Mouse (Mus musculus) olfactory bulb, adult 2 months (tissue): ENCODE data around the gene Arpc1a.

ENCODE experiments used
- CTCF ChIP-seq: fragments of 200-500 bp; IDR thresholded peaks from 2 replicates; pipeline ENCODE4 v1.5.1; 2012; ENCODE audit warnings: low read depth, mild to moderate bottlenecking, low read length, moderate library complexity; ENCODE audit not compliant: insufficient read depth
- POLR2A ChIP-seq: fragments of 200-500 bp; IDR thresholded peaks from 2 replicates; pipeline ENCODE4 v1.6.1; 2012; ENCODE audit warnings: mild to moderate bottlenecking, low read depth, low read length, moderate library complexity; ENCODE audit not compliant: insufficient read depth

DNA sequence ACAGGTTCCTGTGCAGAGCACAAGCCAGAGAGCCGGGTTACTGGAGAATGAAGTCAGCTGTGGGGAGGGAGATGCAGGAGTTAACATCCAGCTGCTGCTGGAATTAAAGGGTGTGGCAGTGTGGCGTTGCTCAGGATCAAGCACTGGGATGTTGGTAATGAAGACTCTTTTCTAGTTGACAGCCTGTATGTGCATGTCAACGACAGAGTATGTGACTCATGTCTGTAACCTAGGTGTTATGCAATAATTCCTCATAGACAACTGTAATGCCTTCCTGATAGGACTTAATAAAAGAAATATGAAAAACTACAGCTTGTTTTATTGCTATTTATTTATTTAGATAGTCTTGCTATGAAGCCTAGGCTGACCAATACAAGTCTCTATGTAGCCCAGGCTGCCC lies 14.8 kb upstream of the Arpc1a start:
- TF ChIP-seq CTCF (no peak), POLR2A (no peak)
